Mouse (Mus musculus): Measurements from ENCODE around the gene Acly.

The Acly gene

GRCm38 (mm10) chr11:100512384-100512783, 15.4 kb downstream of the Acly start:
- DNase-seq (ENCODE audit: low read depth, low spot score) = no peak

- DNase-seq (ENCODE audit: low read depth, low spot score) = no peak
These were observed 17.2 kb downstream of the Acly start for GRCm38 (mm10) chr11:100510556-100510955.

GRCm38 (mm10) chr11:100505997-100506396, 21.8 kb downstream of the Acly start:
- no peak for DNase-seq (ENCODE audit: low read depth, low spot score)

- no peak for DNase-seq (ENCODE audit: low read depth, low spot score)
These were observed 22.7 kb downstream of the Acly start for GRCm38 (mm10) chr11:100504990-100505660.

- no peak for DNase-seq (ENCODE audit: low read depth, low spot score)
These were observed 26.5 kb downstream of the Acly start for GRCm38 (mm10) chr11:100501321-100501720.

GRCm38 (mm10) chr11:100500651-100501050, 27.1 kb downstream of the Acly start:
- DNase-seq (ENCODE audit: low read depth, low spot score) = no peak

- DNase-seq (ENCODE audit: low read depth, low spot score) = no peak
These were observed 27.6 kb downstream of the Acly start for GRCm38 (mm10) chr11:100500241-100500640.

GRCm38 (mm10) chr11:100493771-100494170, 34.0 kb downstream of the Acly start:
- DNase-seq (ENCODE audit: low read depth, low spot score) = no peak

- no peak for DNase-seq (ENCODE audit: low read depth, low spot score)
These were observed 36.8 kb downstream of the Acly start for GRCm38 (mm10) chr11:100490951-100491350.

- peak; percentile 27 for DNase-seq (ENCODE audit: low read depth, low spot score)
These were observed 41.8 kb downstream of the Acly start for GRCm38 (mm10) chr11:100485801-100486538.

GRCm38 (mm10) chr11:100484461-100484860, 43.3 kb downstream of the Acly start:
- DNase-seq (ENCODE audit: low read depth, low spot score) = no peak

GRCm38 (mm10) chr11:100479152-100479551, 48.6 kb downstream of the Acly start:
- no peak for DNase-seq (ENCODE audit: low read depth, low spot score)

GRCm38 (mm10) chr11:100476281-100476680, 51.5 kb downstream of the Acly start:
- DNase-seq (ENCODE audit: low read depth, low spot score) = no peak

GRCm38 (mm10) chr11:100472935-100473295, 54.9 kb downstream of the Acly start:
- DNase-seq (ENCODE audit: low read depth, low spot score) = no peak

- peak; percentile 95 for DNase-seq (ENCODE audit: low read depth, low spot score)
These were observed 55.4 kb downstream of the Acly start, which contains the start of gene Klhl11 for GRCm38 (mm10) chr11:100472197-100472934. Klhl11 (minus strand) TSS chr11:100472741.

- no peak for DNase-seq (ENCODE audit: low read depth, low spot score)
These were observed 56.2 kb downstream of the Acly start for GRCm38 (mm10) chr11:100471352-100472196.

- no peak for DNase-seq (ENCODE audit: low read depth, low spot score)
These were observed 62.0 kb downstream of the Acly start for GRCm38 (mm10) chr11:100465833-100466232.

GRCm38 (mm10) chr11:100465229-100465792, 62.5 kb downstream of the Acly start:
- DNase-seq (ENCODE audit: low read depth, low spot score) = no peak

GRCm38 (mm10) chr11:100462699-100463098, 65.1 kb downstream of the Acly start:
- no peak for DNase-seq (ENCODE audit: low read depth, low spot score)

- DNase-seq (ENCODE audit: low read depth, low spot score) = no peak
These were observed 70.1 kb downstream of the Acly start for GRCm38 (mm10) chr11:100457711-100458110.

GRCm38 (mm10) chr11:100457247-100457646, 70.6 kb downstream of the Acly start:
- DNase-seq (ENCODE audit: low read depth, low spot score) = no peak
